Mouse (Mus musculus): ENCODE measurements around the gene Yy2. TPM values are rescaled to one million over a fixed set of nuclear protein-coding genes. Genes with fewer than 3 reads are reported as not detected.

The Yy2 gene
- 4.6 and 4.9 TPM in 2 replicates for polyA plus RNA-seq (2015; fragmentation: Nextera tagmentation; extraction: Ambion mirVana)

GRCm38 (mm10) chrX:157568840-157569239, at the start of gene Yy2:
Yy2 (minus strand) TSS chrX:157568985.
- H3K4me2 ChIP-seq, result no peak within 1 kb of the TSS

GRCm38 (mm10) chrX:157612894-157613293, 44.1 kb upstream of the Yy2 start:
- 0 out of 2 replicates have a peak, but pooled peaks have one; percentile 19 for ATAC-seq (ENCODE audit: borderline replicate concordance, extremely low read depth, low FRiP score, low TSS enrichment)
- H3K4me1 ChIP-seq, result no peaks in the 10 kb centered on the region
- H3K27ac ChIP-seq, result no peak overlapping the region
- H3K36me3 ChIP-seq, result no peaks in the 10 kb centered on the region
- no peaks in the 10 kb centered on the region for H3K27me3 ChIP-seq
- H3K4me2 ChIP-seq, result peak overlapping the region; percentile 45
- no peak overlapping the region for H3K9ac ChIP-seq
- WGBS, result 26% methylated on average over 32 of the region's 32 CpGs
- H3K4me3 ChIP-seq, result peak overlapping the region; percentile 15; the same call in 1 of the 2 replicates
- no peaks in the 10 kb centered on the region for H3K9me3 ChIP-seq

More at GRCm38 (mm10) chrX:157568840-157569239, at the start of gene Yy2:
- Histone ChIP-seq H3K9ac (no peak within 1 kb of the TSS), H3K4me1 (no peaks in the 10 kb centered on the region), H3K9me3 (no peaks in the 10 kb centered on the region), H3K27ac (no peak within 1 kb of the TSS), H3K4me3 (no peak within 1 kb of the TSS), H3K36me3 (0 out of 2 replicates have a peak, but pooled peaks cover 9% of the 10 kb centered on the region), H3K27me3 (no peaks in the 10 kb centered on the region)
- 86% methylated on average over 26 of the region's 26 CpGs for WGBS
- no peak for ATAC-seq (ENCODE audit: borderline replicate concordance, extremely low read depth, low FRiP score, low TSS enrichment)

GRCm38 (mm10) chrX:157601450-157601849, 32.7 kb upstream of the Yy2 start:
- H3K4me3 ChIP-seq, result no peak overlapping the region
- H3K36me3 ChIP-seq, result no peaks in the 10 kb centered on the region
- peaks cover 9% of the 10 kb centered on the region; the same call in 1 of the 2 replicates for H3K4me1 ChIP-seq
- H3K4me2 ChIP-seq, result no peak overlapping the region
- no peak overlapping the region for H3K27ac ChIP-seq
- WGBS, result 16% methylated on average over 3 of the region's 3 CpGs
- H3K9ac ChIP-seq, result no peak overlapping the region
- no peaks in the 10 kb centered on the region for H3K9me3 ChIP-seq
- no peak for ATAC-seq (ENCODE audit: borderline replicate concordance, extremely low read depth, low FRiP score, low TSS enrichment)
- H3K27me3 ChIP-seq, result no peaks in the 10 kb centered on the region

- Histone ChIP-seq H3K27me3 (no peaks in the 10 kb centered on the region), H3K36me3 (no peaks in the 10 kb centered on the region), H3K4me1 (peaks cover 11% of the 10 kb centered on the region; the same call in 1 of the 2 replicates), H3K9me3 (no peaks in the 10 kb centered on the region), H3K27ac (peak within 1 kb of the TSS; percentile 94), H3K9ac (peak within 1 kb of the TSS; percentile 83), H3K4me2 (peak within 1 kb of the TSS; percentile 47), H3K4me3 (peak within 1 kb of the TSS; percentile 62)
- WGBS, result 16% methylated on average over 52 of the region's 74 CpGs
- ATAC-seq (ENCODE audit: borderline replicate concordance, extremely low read depth, low FRiP score, low TSS enrichment), result peak; percentile 87
These were observed 29.6 kb upstream of the Yy2 start, which contains the start of gene Mbtps2 for GRCm38 (mm10) chrX:157598186-157598996. Mbtps2 (minus strand) TSS chrX:157598715.

GRCm38 (mm10) chrX:157597585-157598185, 28.9 kb upstream of the Yy2 start:
- Histone ChIP-seq H3K4me3 (peak overlapping the region; percentile 62), H3K4me1 (peaks cover 11% of the 10 kb centered on the region; the same call in 1 of the 2 replicates), H3K36me3 (no peaks in the 10 kb centered on the region), H3K9me3 (no peaks in the 10 kb centered on the region), H3K27ac (peak overlapping the region; percentile 94), H3K4me2 (peak overlapping the region; percentile 47), H3K27me3 (no peaks in the 10 kb centered on the region), H3K9ac (peak overlapping the region; percentile 83)
- WGBS, result 15% methylated on average over 17 of the region's 17 CpGs
- peak; percentile 37; the same call in 1 of the 2 replicates for ATAC-seq (ENCODE audit: borderline replicate concordance, extremely low read depth, low FRiP score, low TSS enrichment)

- no peak overlapping the region; the same call in 1 of the 2 replicates for H3K9ac ChIP-seq
These were observed 28.0 kb upstream of the Yy2 start for GRCm38 (mm10) chrX:157596802-157597201.

GRCm38 (mm10) chrX:157595927-157596326, 27.1 kb upstream of the Yy2 start:
- Histone ChIP-seq H3K27ac (no peak overlapping the region), H3K4me2 (no peak overlapping the region), H3K4me3 (no peak overlapping the region), H3K36me3 (no peaks in the 10 kb centered on the region), H3K9ac (no peak overlapping the region), H3K27me3 (no peaks in the 10 kb centered on the region), H3K9me3 (no peaks in the 10 kb centered on the region), H3K4me1 (peaks cover 11% of the 10 kb centered on the region; the same call in 1 of the 2 replicates)
- no peak for ATAC-seq (ENCODE audit: borderline replicate concordance, extremely low read depth, low FRiP score, low TSS enrichment)
- 67% methylated on average over 6 of the region's 6 CpGs for WGBS

More at GRCm38 (mm10) chrX:157596802-157597201, 28.0 kb upstream of the Yy2 start:
- no peaks in the 10 kb centered on the region for H3K27me3 ChIP-seq
- peak overlapping the region; percentile 62 for H3K4me3 ChIP-seq
- 79% methylated on average over 5 of the region's 5 CpGs for WGBS
- H3K36me3 ChIP-seq, result no peaks in the 10 kb centered on the region
- ATAC-seq (ENCODE audit: borderline replicate concordance, extremely low read depth, low FRiP score, low TSS enrichment), result no peak
- H3K9me3 ChIP-seq, result no peaks in the 10 kb centered on the region
- peak overlapping the region; percentile 47 for H3K4me2 ChIP-seq
- no peak overlapping the region for H3K27ac ChIP-seq
- peaks cover 11% of the 10 kb centered on the region; the same call in 1 of the 2 replicates for H3K4me1 ChIP-seq

GRCm38 (mm10) chrX:157594606-157595005, 25.8 kb upstream of the Yy2 start:
- no peak overlapping the region for H3K4me3 ChIP-seq
- H3K9me3 ChIP-seq, result no peaks in the 10 kb centered on the region
- H3K27me3 ChIP-seq, result no peaks in the 10 kb centered on the region
- no peak overlapping the region for H3K9ac ChIP-seq
- 82% methylated on average over 2 of the region's 2 CpGs for WGBS
- H3K4me1 ChIP-seq, result peaks cover 11% of the 10 kb centered on the region; the same call in 1 of the 2 replicates
- H3K36me3 ChIP-seq, result peaks cover 4% of the 10 kb centered on the region
- H3K27ac ChIP-seq, result no peak overlapping the region
- no peak for ATAC-seq (ENCODE audit: borderline replicate concordance, extremely low read depth, low FRiP score, low TSS enrichment)
- no peak overlapping the region for H3K4me2 ChIP-seq

- WGBS, result 55% methylated on average over 5 of the region's 5 CpGs
- Histone ChIP-seq H3K9ac (no peak overlapping the region), H3K4me2 (no peak overlapping the region), H3K27me3 (no peaks in the 10 kb centered on the region), H3K9me3 (no peaks in the 10 kb centered on the region), H3K27ac (no peak overlapping the region), H3K4me1 (no peaks in the 10 kb centered on the region), H3K4me3 (no peak overlapping the region), H3K36me3 (peaks cover 4% of the 10 kb centered on the region)
- ATAC-seq (ENCODE audit: borderline replicate concordance, extremely low read depth, low FRiP score, low TSS enrichment), result no peak
These were observed 18.2 kb upstream of the Yy2 start for GRCm38 (mm10) chrX:157587001-157587400.

- no peak overlapping the region for H3K4me3 ChIP-seq
These were observed 17.6 kb upstream of the Yy2 start for GRCm38 (mm10) chrX:157586397-157586796.

GRCm38 (mm10) chrX:157579108-157579614, 10.4 kb upstream of the Yy2 start:
- H3K36me3 ChIP-seq, result no peaks in the 10 kb centered on the region
- no peak overlapping the region for H3K4me2 ChIP-seq
- H3K27ac ChIP-seq, result no peak overlapping the region
- no peak overlapping the region for H3K4me3 ChIP-seq
- no peak overlapping the region for H3K9ac ChIP-seq
- ATAC-seq (ENCODE audit: borderline replicate concordance, extremely low read depth, low FRiP score, low TSS enrichment), result no peak
- H3K4me1 ChIP-seq, result no peaks in the 10 kb centered on the region
- no peaks in the 10 kb centered on the region for H3K9me3 ChIP-seq
- no peaks in the 10 kb centered on the region for H3K27me3 ChIP-seq
- 78% methylated on average over 6 of the region's 6 CpGs for WGBS

More at GRCm38 (mm10) chrX:157586397-157586796, 17.6 kb upstream of the Yy2 start:
- no peak for ATAC-seq (ENCODE audit: borderline replicate concordance, extremely low read depth, low FRiP score, low TSS enrichment)
- peaks cover 4% of the 10 kb centered on the region for H3K36me3 ChIP-seq
- no peaks in the 10 kb centered on the region for H3K9me3 ChIP-seq
- no peak overlapping the region for H3K9ac ChIP-seq
- H3K4me2 ChIP-seq, result no peak overlapping the region
- H3K4me1 ChIP-seq, result no peaks in the 10 kb centered on the region
- H3K27ac ChIP-seq, result no peak overlapping the region
- no peaks in the 10 kb centered on the region for H3K27me3 ChIP-seq

All from lung, embryonic 15.5 days (tissue).